Mouse (Mus musculus): Measurements from ENCODE around the gene Mgp. TPM values are rescaled to one million over a fixed set of nuclear protein-coding genes. Genes with fewer than 3 reads are reported as not detected.

Gene Mgp
- polyA plus RNA-seq, 1 experiment from 2014 or later = 9.2 TPM

- no peak overlapping the region for H3K4me2 ChIP-seq (replicated peaks)
- no peaks in the 10 kb centered on the region for H3K9me3 ChIP-seq (ENCODE audit: control insufficient read depth, low read length)
- ATAC-seq (ENCODE audit: low FRiP score) (no peak), DNase-seq (ENCODE audit: low spot score) (no peak)
- H3K9ac ChIP-seq = no peak overlapping the region
- 85% methylated on average over 4 of the region's 4 CpGs for WGBS
- H3K27me3 ChIP-seq (ENCODE audit: control insufficient read depth, insufficient read depth, low read length) = no peaks in the 10 kb centered on the region
- H3K36me3 ChIP-seq (replicated peaks; ENCODE audit: control insufficient read depth, insufficient read depth) = no peaks in the 10 kb centered on the region
- H3K27ac ChIP-seq = no peak overlapping the region
- H3K4me3 ChIP-seq (replicated peaks; ENCODE audit: low read length) = no peak overlapping the region
- no peaks in the 10 kb centered on the region for H3K4me1 ChIP-seq (replicated peaks; ENCODE audit: control insufficient read depth, insufficient read depth, low read length)
These were observed 24.9 kb upstream of the Mgp start for GRCm38 (mm10) chr6:136900369-136901009.

GRCm38 (mm10) chr6:136898954-136899353, 23.3 kb upstream of the Mgp start:
- no peak overlapping the region for H3K4me2 ChIP-seq (replicated peaks)
- H3K9me3 ChIP-seq (ENCODE audit: control insufficient read depth, low read length) = no peaks in the 10 kb centered on the region
- WGBS = 84% methylated on average over 2 of the region's 2 CpGs
- DNase-seq (ENCODE audit: low spot score) (no peak), ATAC-seq (ENCODE audit: low FRiP score) (no peak)
- no peaks in the 10 kb centered on the region for H3K36me3 ChIP-seq (replicated peaks; ENCODE audit: control insufficient read depth, insufficient read depth)
- no peaks in the 10 kb centered on the region for H3K4me1 ChIP-seq (replicated peaks; ENCODE audit: control insufficient read depth, insufficient read depth, low read length)
- H3K9ac ChIP-seq = no peak overlapping the region
- H3K4me3 ChIP-seq (replicated peaks; ENCODE audit: low read length) = no peak overlapping the region
- H3K27ac ChIP-seq = no peak overlapping the region
- no peaks in the 10 kb centered on the region for H3K27me3 ChIP-seq (ENCODE audit: control insufficient read depth, insufficient read depth, low read length)

GRCm38 (mm10) chr6:136898222-136898621, 22.6 kb upstream of the Mgp start:
- no peak for ATAC-seq (ENCODE audit: low FRiP score)
- Histone ChIP-seq H3K27me3 (ENCODE audit: control insufficient read depth, insufficient read depth, low read length) (no peaks in the 10 kb centered on the region), H3K36me3 (replicated peaks; ENCODE audit: control insufficient read depth, insufficient read depth) (no peaks in the 10 kb centered on the region), H3K4me2 (replicated peaks) (no peak overlapping the region), H3K27ac (no peak overlapping the region), H3K4me3 (replicated peaks; ENCODE audit: low read length) (no peak overlapping the region), H3K4me1 (replicated peaks; ENCODE audit: control insufficient read depth, insufficient read depth, low read length) (no peaks in the 10 kb centered on the region), H3K9ac (no peak overlapping the region), H3K9me3 (ENCODE audit: control insufficient read depth, low read length) (no peaks in the 10 kb centered on the region)
- no peak for DNase-seq (ENCODE audit: low spot score)
- WGBS = 72% methylated on average over 4 of the region's 4 CpGs

GRCm38 (mm10) chr6:136897789-136898188, 22.2 kb upstream of the Mgp start:
- H3K4me3 ChIP-seq (replicated peaks; ENCODE audit: low read length) = no peak overlapping the region
- no peak for ATAC-seq (ENCODE audit: low FRiP score)
- 86% methylated on average over 4 of the region's 4 CpGs for WGBS

GRCm38 (mm10) chr6:136894532-136895339, 19.1 kb upstream of the Mgp start:
- no peaks in the 10 kb centered on the region for H3K4me1 ChIP-seq (replicated peaks; ENCODE audit: control insufficient read depth, insufficient read depth, low read length)
- no peak overlapping the region for H3K4me3 ChIP-seq (replicated peaks; ENCODE audit: low read length)
- H3K9ac ChIP-seq = no peak overlapping the region
- no peaks in the 10 kb centered on the region for H3K9me3 ChIP-seq (ENCODE audit: control insufficient read depth, low read length)
- no peaks in the 10 kb centered on the region for H3K27me3 ChIP-seq (ENCODE audit: control insufficient read depth, insufficient read depth, low read length)
- no peak overlapping the region for H3K27ac ChIP-seq
- no peak overlapping the region for H3K4me2 ChIP-seq (replicated peaks)
- no peak for DNase-seq (ENCODE audit: low spot score)
- ATAC-seq (ENCODE audit: low FRiP score) = no peak
- WGBS = 70% methylated on average over 15 of the region's 15 CpGs
- no peaks in the 10 kb centered on the region for H3K36me3 ChIP-seq (replicated peaks; ENCODE audit: control insufficient read depth, insufficient read depth)

More at GRCm38 (mm10) chr6:136897789-136898188, 22.2 kb upstream of the Mgp start:
- H3K4me2 ChIP-seq (replicated peaks) = no peak overlapping the region
- no peaks in the 10 kb centered on the region for H3K4me1 ChIP-seq (replicated peaks; ENCODE audit: control insufficient read depth, insufficient read depth, low read length)
- no peak overlapping the region for H3K27ac ChIP-seq
- H3K9me3 ChIP-seq (ENCODE audit: control insufficient read depth, low read length) = no peaks in the 10 kb centered on the region
- no peak for DNase-seq (ENCODE audit: low spot score)
- H3K27me3 ChIP-seq (ENCODE audit: control insufficient read depth, insufficient read depth, low read length) = no peaks in the 10 kb centered on the region
- no peaks in the 10 kb centered on the region for H3K36me3 ChIP-seq (replicated peaks; ENCODE audit: control insufficient read depth, insufficient read depth)
- no peak overlapping the region for H3K9ac ChIP-seq

- Histone ChIP-seq H3K4me1 (replicated peaks; ENCODE audit: control insufficient read depth, insufficient read depth, low read length) (no peaks in the 10 kb centered on the region), H3K9ac (no peak overlapping the region), H3K4me2 (replicated peaks) (no peak overlapping the region), H3K27ac (no peak overlapping the region), H3K4me3 (replicated peaks; ENCODE audit: low read length) (no peak overlapping the region), H3K27me3 (ENCODE audit: control insufficient read depth, insufficient read depth, low read length) (no peaks in the 10 kb centered on the region), H3K9me3 (ENCODE audit: control insufficient read depth, low read length) (no peaks in the 10 kb centered on the region), H3K36me3 (replicated peaks; ENCODE audit: control insufficient read depth, insufficient read depth) (no peaks in the 10 kb centered on the region)
- 85% methylated on average over 2 of the region's 2 CpGs for WGBS
- DNase-seq (ENCODE audit: low spot score) = no peak
- ATAC-seq (ENCODE audit: low FRiP score) = no peak
These were observed 16.4 kb upstream of the Mgp start for GRCm38 (mm10) chr6:136892002-136892401.

- Histone ChIP-seq H3K4me3 (replicated peaks; ENCODE audit: low read length) (no peak overlapping the region), H3K4me1 (replicated peaks; ENCODE audit: control insufficient read depth, insufficient read depth, low read length) (no peaks in the 10 kb centered on the region), H3K36me3 (replicated peaks; ENCODE audit: control insufficient read depth, insufficient read depth) (no peaks in the 10 kb centered on the region), H3K27ac (no peak overlapping the region), H3K4me2 (replicated peaks) (no peak overlapping the region), H3K9me3 (ENCODE audit: control insufficient read depth, low read length) (no peaks in the 10 kb centered on the region), H3K27me3 (ENCODE audit: control insufficient read depth, insufficient read depth, low read length) (no peaks in the 10 kb centered on the region), H3K9ac (no peak overlapping the region)
- WGBS = 91% methylated on average over 6 of the region's 6 CpGs
- ATAC-seq (ENCODE audit: low FRiP score) = no peak
- no peak for DNase-seq (ENCODE audit: low spot score)
These were observed 13.9 kb upstream of the Mgp start for GRCm38 (mm10) chr6:136889554-136889953.

- Histone ChIP-seq H3K27ac (no peak overlapping the region), H3K9ac (no peak overlapping the region), H3K4me1 (replicated peaks; ENCODE audit: control insufficient read depth, insufficient read depth, low read length) (no peaks in the 10 kb centered on the region), H3K9me3 (ENCODE audit: control insufficient read depth, low read length) (no peaks in the 10 kb centered on the region), H3K27me3 (ENCODE audit: control insufficient read depth, insufficient read depth, low read length) (no peaks in the 10 kb centered on the region), H3K4me2 (replicated peaks) (no peak overlapping the region), H3K36me3 (replicated peaks; ENCODE audit: control insufficient read depth, insufficient read depth) (no peaks in the 10 kb centered on the region), H3K4me3 (replicated peaks; ENCODE audit: low read length) (no peak overlapping the region)
- 87% methylated on average over 6 of the region's 6 CpGs for WGBS
- ATAC-seq (ENCODE audit: low FRiP score) (no peak), DNase-seq (ENCODE audit: low spot score) (no peak)
These were observed 13.4 kb upstream of the Mgp start for GRCm38 (mm10) chr6:136889067-136889466.

GRCm38 (mm10) chr6:136887854-136888253, 12.2 kb upstream of the Mgp start:
- Histone ChIP-seq H3K4me1 (replicated peaks; ENCODE audit: control insufficient read depth, insufficient read depth, low read length) (no peaks in the 10 kb centered on the region), H3K4me2 (replicated peaks) (no peak overlapping the region), H3K27me3 (ENCODE audit: control insufficient read depth, insufficient read depth, low read length) (no peaks in the 10 kb centered on the region), H3K9ac (no peak overlapping the region), H3K4me3 (replicated peaks; ENCODE audit: low read length) (no peak overlapping the region), H3K9me3 (ENCODE audit: control insufficient read depth, low read length) (no peaks in the 10 kb centered on the region), H3K36me3 (replicated peaks; ENCODE audit: control insufficient read depth, insufficient read depth) (no peaks in the 10 kb centered on the region), H3K27ac (no peak overlapping the region)
- ATAC-seq (ENCODE audit: low FRiP score) (no peak), DNase-seq (ENCODE audit: low spot score) (no peak)
- 74% methylated on average over 9 of the region's 9 CpGs for WGBS
